Mouse (Mus musculus): ENCODE data around the gene Gm3336.

Gm3336 gene

DNA sequence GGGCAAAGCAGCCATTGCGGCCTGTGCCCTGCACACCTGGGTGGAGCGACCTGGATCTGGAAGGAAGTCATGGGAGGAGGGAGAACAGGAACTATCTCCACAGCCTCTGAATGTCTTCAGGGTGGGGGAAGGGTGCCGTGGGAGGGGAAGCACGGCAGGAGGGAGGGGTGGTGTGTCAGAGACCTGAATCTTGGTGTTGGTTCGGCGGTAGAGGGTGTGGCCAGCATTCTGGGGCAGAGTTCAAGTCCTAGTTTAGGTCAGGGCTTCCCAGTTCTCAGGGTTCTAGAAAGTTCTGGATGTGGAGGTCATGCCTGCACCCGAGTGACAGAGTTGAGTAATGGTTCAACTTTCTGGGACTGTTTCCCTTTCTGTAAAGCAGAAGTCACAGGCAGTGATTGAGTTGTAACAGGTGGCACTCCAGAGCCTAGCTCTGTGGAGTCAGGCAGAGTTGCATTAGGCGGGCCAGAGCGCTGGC, 1.5 kb downstream of the Gm3336 start:
- no peak for DNase-seq

GRCm38 (mm10) chr8:70720739-70721138, 2.4 kb downstream of the Gm3336 start:
- DNase-seq: peak; percentile 72 to 91

GRCm38 (mm10) chr8:70721601-70722000, 3.3 kb downstream of the Gm3336 start:
- no peak for DNase-seq

DNA sequence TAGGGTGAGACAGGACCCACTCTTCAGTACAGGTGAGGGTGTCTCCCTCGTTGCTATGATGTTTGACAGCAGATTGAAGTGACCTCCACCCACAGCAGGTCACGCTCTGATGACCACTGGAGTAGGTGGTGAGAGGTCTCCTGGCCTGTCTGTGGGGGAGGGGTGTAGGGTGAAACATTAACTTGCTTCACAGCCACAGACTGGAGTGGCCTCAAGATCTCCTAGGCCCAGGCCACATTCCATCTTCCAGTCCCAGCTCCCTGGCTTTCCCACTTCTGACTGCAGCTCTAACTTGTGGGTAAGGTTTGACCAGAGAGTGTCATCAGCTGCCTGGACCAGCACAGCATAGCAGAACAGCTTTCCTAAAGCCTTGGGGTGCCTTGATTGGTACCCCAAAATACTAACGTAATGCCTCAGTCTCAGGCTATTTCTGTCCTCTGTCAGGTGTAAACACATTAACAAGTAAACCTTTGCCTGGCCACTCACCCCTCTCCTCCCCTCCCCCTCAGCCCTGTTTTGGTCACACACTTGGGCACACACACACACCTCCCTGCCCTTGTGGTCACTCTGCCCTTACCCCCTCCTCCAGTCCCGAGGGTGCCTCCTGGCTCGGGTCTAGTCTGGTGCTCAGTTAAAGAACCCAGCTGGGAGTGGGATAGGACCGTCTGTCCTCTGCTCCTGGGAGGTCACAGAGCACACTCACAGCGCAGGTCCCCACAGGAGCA, 5.3 kb downstream of the Gm3336 start, which contains the start of gene Pde4c:
Gene Pde4c (plus strand): TSS at position 235 of the 725 bp plus-strand sequence.
- DNase-seq: peak; percentile 95 to 97

- DNase-seq: no peak
Observed at GRCm38 (mm10) chr8:70724216-70724615, 5.9 kb downstream of the Gm3336 start.

DNA sequence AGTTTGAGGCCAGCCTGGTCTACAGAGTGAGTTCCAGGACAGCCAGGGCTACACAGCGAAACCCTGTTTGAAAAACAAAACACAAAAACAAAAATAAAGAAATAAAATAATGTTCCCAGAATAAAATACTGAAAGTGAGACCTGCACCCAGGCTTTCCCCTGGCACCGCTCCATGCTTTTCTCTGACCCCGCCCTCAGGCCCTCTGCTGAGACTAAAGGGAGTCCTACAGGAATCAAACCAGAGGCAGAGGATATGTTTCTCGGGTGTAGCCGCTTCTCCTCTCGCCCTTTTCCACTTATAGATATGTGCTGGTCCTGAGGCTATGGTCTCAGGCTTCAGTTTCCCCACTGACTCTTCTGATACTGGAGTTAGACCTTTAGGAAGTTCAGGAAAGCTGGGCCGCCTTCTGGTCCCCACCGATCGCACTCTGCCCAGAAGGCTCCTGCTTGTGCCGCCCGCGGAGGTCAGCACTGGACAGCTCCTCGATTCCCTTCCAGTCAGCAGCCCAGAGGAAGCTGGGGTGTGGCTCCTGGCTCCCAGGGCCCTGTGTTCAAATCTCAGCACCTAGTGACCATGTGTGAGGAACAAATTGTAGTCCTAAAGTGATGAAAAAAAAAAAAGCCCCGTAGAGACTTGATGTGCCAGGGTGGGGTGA, 7.6 kb downstream of the Gm3336 start:
- DNase-seq: peak in 1 of 2 experiments; percentile 72

GRCm38 (mm10) chr8:70726721-70727120, 8.4 kb downstream of the Gm3336 start:
- DNase-seq: no peak

GRCm38 (mm10) chr8:70729808-70730475, 11.6 kb downstream of the Gm3336 start:
- DNase-seq: no peak

- DNase-seq: no peak
Observed at GRCm38 (mm10) chr8:70730956-70731355, 12.6 kb downstream of the Gm3336 start.

GRCm38 (mm10) chr8:70737705-70738104, 19.4 kb downstream of the Gm3336 start:
- no peak for DNase-seq

DNA sequence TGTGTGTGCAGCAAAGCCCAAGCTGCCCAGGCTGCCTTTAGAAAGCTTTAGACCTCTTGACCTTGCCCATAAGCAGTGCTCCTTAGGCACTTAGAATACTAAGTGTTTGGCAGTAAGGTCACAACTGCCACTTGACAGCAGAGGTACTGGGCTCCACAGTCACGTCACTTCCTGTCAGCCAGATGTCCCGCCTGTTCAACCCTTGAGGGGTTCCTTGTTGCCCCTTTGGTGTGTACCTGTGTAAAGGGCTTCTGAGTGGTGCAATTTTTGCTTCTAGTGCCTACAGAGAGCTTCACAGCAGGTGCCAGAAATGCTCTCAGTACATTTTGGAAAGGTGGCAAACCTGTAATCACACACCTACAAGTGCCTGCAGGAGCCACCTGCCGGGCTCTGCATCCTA, 19.9 kb downstream of the Gm3336 start:
- no peak for DNase-seq

DNA sequence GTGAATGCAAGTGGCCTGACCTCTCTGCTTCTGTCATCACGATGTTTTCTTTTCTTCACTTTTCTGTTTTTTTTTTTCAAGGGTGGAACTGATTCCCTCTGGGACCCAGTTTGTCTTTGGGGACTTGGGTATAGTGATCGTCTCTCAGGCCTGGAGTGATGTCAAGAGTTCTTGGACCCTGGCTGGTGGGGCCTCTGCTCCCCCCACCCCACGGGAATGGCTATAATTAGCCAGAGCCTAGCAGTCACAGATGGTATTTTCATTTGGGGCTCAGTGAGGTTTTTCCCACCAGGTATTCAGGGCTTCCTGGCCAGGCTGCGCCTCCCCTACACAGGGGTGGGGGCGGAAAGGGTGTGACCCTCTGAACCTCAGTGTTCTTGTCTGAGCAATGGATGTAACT, 23.3 kb downstream of the Gm3336 start:
- no peak for DNase-seq

DNA sequence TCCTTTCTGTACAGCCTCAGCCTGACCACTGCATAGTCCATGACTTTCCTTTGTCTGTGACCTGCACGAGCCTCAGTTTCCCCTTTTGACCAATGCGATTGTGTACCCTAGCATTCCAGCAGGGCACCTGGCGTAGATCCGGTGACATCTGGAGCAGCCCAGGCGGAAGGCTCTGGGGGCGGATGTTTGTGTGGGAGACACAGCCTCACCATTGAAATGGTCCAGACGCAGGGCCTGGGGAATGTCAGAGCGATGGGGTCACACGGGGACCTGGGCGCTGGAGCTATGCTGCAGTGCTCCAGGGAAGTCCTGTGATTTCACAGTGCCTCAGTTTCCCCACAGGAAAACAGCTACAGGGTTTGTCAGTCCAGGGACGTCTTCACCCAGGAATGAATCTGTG, 23.8 kb downstream of the Gm3336 start:
- DNase-seq: no peak

GRCm38 (mm10) chr8:70742981-70743655, 24.8 kb downstream of the Gm3336 start:
- DNase-seq: no peak

GRCm38 (mm10) chr8:70743656-70744590, 25.6 kb downstream of the Gm3336 start:
- peak; percentile 90 for DNase-seq

- DNase-seq: no peak
Observed at GRCm38 (mm10) chr8:70744806-70745205, 26.5 kb downstream of the Gm3336 start.

- no peak for DNase-seq
Observed at GRCm38 (mm10) chr8:70745691-70746220, 27.4 kb downstream of the Gm3336 start.

DNA sequence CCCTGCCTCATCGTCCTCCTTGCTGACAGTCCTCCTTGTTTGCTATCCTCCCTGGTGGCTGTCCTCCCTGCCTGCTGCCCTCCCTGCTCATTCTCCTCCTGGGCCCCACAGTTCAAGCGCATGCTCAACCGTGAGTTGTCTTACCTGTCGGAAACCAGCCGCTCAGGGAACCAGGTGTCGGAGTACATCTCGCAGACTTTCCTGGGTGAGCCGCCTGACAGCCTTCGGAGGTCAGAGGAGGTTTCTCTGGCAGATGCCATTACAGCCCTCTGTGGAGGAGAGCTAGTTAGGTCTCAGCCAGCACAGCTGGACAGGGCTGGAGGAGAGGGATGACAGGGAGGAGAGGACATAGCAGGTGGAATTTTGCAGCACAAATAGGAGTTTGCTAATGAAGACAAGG, 28.3 kb downstream of the Gm3336 start:
- DNase-seq: no peak

GRCm38 (mm10) chr8:70747211-70747890, 29.0 kb downstream of the Gm3336 start:
- DNase-seq: no peak

DNA sequence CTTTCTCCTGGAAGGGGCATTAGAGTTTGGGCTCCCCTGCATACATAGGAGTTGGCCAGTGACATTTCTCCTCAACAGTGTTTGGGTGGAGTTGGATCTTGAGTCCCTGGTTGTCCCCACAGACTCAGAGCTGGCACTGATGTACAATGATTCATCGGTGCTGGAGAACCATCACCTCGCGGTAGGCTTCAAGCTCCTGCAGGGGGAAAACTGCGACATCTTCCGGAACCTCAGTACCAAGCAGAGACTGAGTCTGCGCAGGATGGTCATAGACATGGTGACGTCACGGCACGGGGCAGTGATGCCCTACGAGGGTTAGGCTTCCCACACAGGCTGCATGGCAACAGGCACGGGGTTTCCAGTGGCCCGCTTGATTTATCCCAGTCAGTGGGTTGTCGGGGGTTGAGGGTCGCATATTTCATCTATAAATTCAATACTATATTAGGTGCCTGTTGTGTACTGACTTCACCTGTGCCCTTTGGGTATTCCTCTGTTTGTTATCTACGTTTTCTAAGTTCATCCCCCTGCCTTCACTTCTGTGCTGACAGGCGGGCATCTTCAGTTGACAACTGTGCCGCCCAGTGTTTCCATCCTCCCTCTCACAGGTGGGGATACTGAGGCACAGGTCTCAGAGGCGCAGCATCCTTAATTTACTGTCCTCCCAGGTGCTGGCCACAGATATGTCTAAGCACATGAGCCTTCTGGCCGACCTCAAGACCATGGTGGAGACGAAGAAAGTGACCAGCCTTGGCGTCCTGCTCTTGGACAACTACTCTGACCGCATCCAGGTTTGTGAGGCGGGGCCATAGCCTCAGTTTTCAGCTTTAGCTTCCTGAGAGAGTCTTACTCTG, 30.1 kb downstream of the Gm3336 start:
- no peak for DNase-seq
